Mouse (Mus musculus): Measurements from ENCODE around the gene Mfap1a.
"Not testable (repeated sequence)": the region's sequence is repeated elsewhere in the genome, so short reads cannot be mapped to it uniquely, and the experiment has no call there.

The Mfap1a gene

GRCm38 (mm10) chr2:121505942-121506882 lies at the start of gene Mfap1a, which contains the start of gene Wdr76:
Mfap1a (minus strand) TSS chr2:121506665.
Wdr76 (plus strand) TSS chr2:121506723.
- CTCF ChIA-PET: not testable (repeated sequence)

- CTCF ChIA-PET: no interaction called here
These were observed 44.8 kb upstream of the Mfap1a start for GRCm38 (mm10) chr2:121551271-121551670.

- CTCF ChIA-PET: no interaction called here
These were observed 43.2 kb upstream of the Mfap1a start for GRCm38 (mm10) chr2:121549630-121550029.

- CTCF ChIA-PET: no interaction called here
These were observed 38.4 kb upstream of the Mfap1a start for GRCm38 (mm10) chr2:121544829-121545228.

GRCm38 (mm10) chr2:121525056-121525455 lies 18.6 kb upstream of the Mfap1a start:
- CTCF ChIA-PET: no interaction called here

- CTCF ChIA-PET: not testable (repeated sequence)
These were observed 16.4 kb upstream of the Mfap1a start for GRCm38 (mm10) chr2:121522830-121523229.

- CTCF ChIA-PET: no interaction called here
These were observed 15.5 kb upstream of the Mfap1a start for GRCm38 (mm10) chr2:121522006-121522405.

GRCm38 (mm10) chr2:121518711-121519110 lies 12.2 kb upstream of the Mfap1a start:
- CTCF ChIA-PET: not testable (repeated sequence)

GRCm38 (mm10) chr2:121518106-121518505 lies 11.6 kb upstream of the Mfap1a start:
- CTCF ChIA-PET: no interaction called here

- CTCF ChIA-PET: no interaction called here
These were observed 7.7 kb upstream of the Mfap1a start for GRCm38 (mm10) chr2:121514211-121514610.

- CTCF ChIA-PET: not testable (repeated sequence)
These were observed 6.7 kb upstream of the Mfap1a start for GRCm38 (mm10) chr2:121512991-121513765.

- CTCF ChIA-PET: no interaction called here
These were observed 4.9 kb upstream of the Mfap1a start for GRCm38 (mm10) chr2:121511401-121511800.

- CTCF ChIA-PET: no interaction called here
These were observed 3.1 kb upstream of the Mfap1a start for GRCm38 (mm10) chr2:121509584-121509983.

- CTCF ChIA-PET: no interaction called here
These were observed 1.5 kb upstream of the Mfap1a start for GRCm38 (mm10) chr2:121507951-121508330.

GRCm38 (mm10) chr2:121507173-121507950 lies 897 bp upstream of the Mfap1a start:
- CTCF ChIA-PET: no interaction called here

GRCm38 (mm10) chr2:121501550-121501949 lies 4.9 kb downstream of the Mfap1a start:
- CTCF ChIA-PET: not testable (repeated sequence)

GRCm38 (mm10) chr2:121484403-121484802 lies 22.1 kb downstream of the Mfap1a start:
- CTCF ChIA-PET: not testable (repeated sequence)

- CTCF ChIA-PET: no interaction called here
These were observed 22.9 kb downstream of the Mfap1a start for GRCm38 (mm10) chr2:121483576-121483975.

GRCm38 (mm10) chr2:121480916-121481315 lies 25.5 kb downstream of the Mfap1a start:
- CTCF ChIA-PET: not testable (repeated sequence)

GRCm38 (mm10) chr2:121480498-121480897 lies 26.0 kb downstream of the Mfap1a start:
- CTCF ChIA-PET: no interaction called here

GRCm38 (mm10) chr2:121477491-121478266 lies 28.8 kb downstream of the Mfap1a start:
- CTCF ChIA-PET: interaction anchor here (0.6 kb wide), 1 partner anchor 52 kb away, joined by 4 read pairs; no protein-coding TSS in a partner anchor

Measured in spleen, embryonic (tissue).